Comparison of ENCODE assay signal across 26 mouse cellular contexts in the genomic region with DNA sequence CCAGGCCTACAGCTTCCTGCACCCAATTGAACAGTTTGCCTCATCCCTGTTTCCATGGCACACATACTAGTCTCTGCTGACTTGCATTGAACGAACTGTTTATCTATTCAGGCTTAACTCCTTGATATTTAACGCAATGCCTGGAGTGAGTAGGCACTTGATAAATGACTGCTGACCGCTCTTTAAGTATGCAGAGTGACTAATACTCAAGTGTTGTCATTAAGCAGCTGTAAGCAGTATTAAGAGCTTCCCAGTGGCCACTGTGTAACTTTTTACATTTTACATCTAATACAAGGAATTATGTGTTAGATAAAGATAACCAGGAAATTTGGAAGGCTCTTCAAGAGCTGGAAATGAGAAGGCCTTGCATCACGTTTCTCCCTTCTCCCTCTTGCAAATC. TPM values are rescaled to one million over a fixed set of nuclear protein-coding genes. Genes with fewer than 3 reads are reported as not detected.
"Had no signal": no experiment of that assay in that cellular context is flagged by ENCODE, and none has a peak within 500 bp of the region (broad histone marks: within the 10 kb centered on the region; RNA-seq: fewer than 3 reads in every experiment).

No protein-coding gene starts in this region.

- H3K27ac ChIP-seq: left cerebral cortex, adult 2 months; limb, embryonic 12.5 days; limb, embryonic 15.5 days; liver, embryonic 14.5 days; macrophage; midbrain, embryonic 12.5 days; midbrain, embryonic 15.5 days; neural tube, embryonic 12.5 days; neural tube, embryonic 15.5 days; stomach, postnatal 0 days had no signal

- H3K4me2 ChIP-seq: limb, embryonic 12.5 days; limb, embryonic 15.5 days; liver, embryonic 11.5 days; midbrain, embryonic 12.5 days; midbrain, embryonic 15.5 days; neural tube, embryonic 12.5 days; neural tube, embryonic 15.5 days had no signal

- H3K9me3 ChIP-seq: limb, embryonic 12.5 days; limb, embryonic 15.5 days; midbrain, embryonic 12.5 days; midbrain, embryonic 15.5 days; neural tube, embryonic 12.5 days; neural tube, embryonic 15.5 days had no signal

- ATAC-seq: intestine, embryonic 16.5 days; liver, postnatal 0 days; midbrain, embryonic 15.5 days had no signal

- H3K9ac ChIP-seq: limb, embryonic 12.5 days; limb, embryonic 15.5 days; liver, embryonic 14.5 days; liver, postnatal 0 days; midbrain, embryonic 12.5 days; midbrain, embryonic 15.5 days; neural tube, embryonic 12.5 days; neural tube, embryonic 15.5 days had no signal

- H3K4me3 ChIP-seq: left cerebral cortex, adult 2 months; limb, embryonic 12.5 days; limb, embryonic 15.5 days; midbrain, embryonic 12.5 days; midbrain, embryonic 15.5 days; neural tube, embryonic 12.5 days; neural tube, embryonic 15.5 days had no signal

- H3K36me3 ChIP-seq: limb, embryonic 12.5 days; limb, embryonic 15.5 days; midbrain, embryonic 12.5 days; midbrain, embryonic 15.5 days; neural tube, embryonic 12.5 days; neural tube, embryonic 15.5 days had no signal

- DNase-seq: kidney, adult 18-20 months; kidney, adult 9 months; kidney, postnatal 14 days; kidney, postnatal 4 days; layer of hippocampus, adult 9-11 months; left cerebral cortex, postnatal 4 days; liver, postnatal 0 days; right cerebral cortex, adult 18-20 months; right cerebral cortex, postnatal 14 days; right cerebral cortex, postnatal 4 days; thymus, adult 2 months; thymus, postnatal 14 days; thymus, postnatal 4 days had no signal

- H3K27me3 ChIP-seq: limb, embryonic 12.5 days; limb, embryonic 15.5 days; midbrain, embryonic 12.5 days; midbrain, embryonic 15.5 days; neural tube, embryonic 12.5 days; neural tube, embryonic 15.5 days had no signal

RNA-seq across cellular contexts. Expression of a gene that starts 42.7 kb away (rescaled TPM):
- total RNA-seq: megakaryocyte, adult 5-6 weeks had no signal
- polyA plus RNA-seq: liver, postnatal 0 days; macrophage had no signal
